Mouse (Mus musculus) small intestine, adult 2 months (tissue): ENCODE measurements around the gene Pip4k2b. TPM values are rescaled to one million over a fixed set of nuclear protein-coding genes. Genes with fewer than 3 reads are reported as not detected.
A peak's percentile ranks its signal among the peaks of the same experiment; 100 is the strongest.

Experiments
- H3K27ac ChIP-seq: fragments of 200-500 bp; 2 replicates; pipeline ENCODE4 v1.5.1; 2012; ENCODE audit warnings: low read depth, low read length, control low read depth, inconsistent platforms; ENCODE audit not compliant: insufficient read depth
- H3K27me3 ChIP-seq: fragments of 200-500 bp; 2 replicates; pipeline ENCODE4 v1.6.1; 2012; ENCODE audit warnings: mild to moderate bottlenecking, moderate library complexity, low read length, inconsistent platforms; ENCODE audit not compliant: control insufficient read depth, insufficient read depth
- H3K36me3 ChIP-seq: fragments of 200-500 bp; 2 replicates; pipeline ENCODE4 v1.6.1; 2012; ENCODE audit warnings: mild to moderate bottlenecking, low read length, control low read depth, inconsistent platforms; ENCODE audit not compliant: control insufficient read depth, insufficient read depth
- H3K4me1 ChIP-seq: fragments of 200-500 bp; 2 replicates; pipeline ENCODE4 v1.6.1; 2012; ENCODE audit warnings: low read length, inconsistent platforms, mixed read lengths; ENCODE audit not compliant: control insufficient read depth, insufficient read depth, insufficient read length
- H3K4me3 ChIP-seq: fragments of 200-500 bp; 2 replicates; pipeline ENCODE4 v1.5.1; 2012; ENCODE audit warnings: low read depth, mild to moderate bottlenecking, control low read depth, inconsistent platforms, low read length, moderate library complexity
- CTCF ChIP-seq: fragments of 200-500 bp; IDR thresholded peaks from 2 replicates; pipeline ENCODE4 v1.5.1; 2012; ENCODE audit warnings: low read depth, mild to moderate bottlenecking, control low read depth, inconsistent platforms, low read length, moderate library complexity, mixed read lengths; ENCODE audit not compliant: insufficient replicate concordance, insufficient read length; ENCODE audit errors: extremely low read depth
- POLR2A ChIP-seq: fragments of 200-500 bp; IDR thresholded peaks from 2 replicates; pipeline ENCODE4 v1.6.1; 2012; ENCODE audit warnings: low read depth, mild to moderate bottlenecking, control low read depth, inconsistent platforms, low read length, moderate library complexity
- WGBS: fragments of 180-500 bp; shearing (Covaris S2); methylation state at CpG from one replicate; pipeline ENCODE4 v1.1.7; 2018; 5-methylcytosine and 5-hydroxymethylcytosine counted together
- polyA plus RNA-seq: library from polyadenylated mRNA; depleted of rRNA; stranded (reverse); fragments of >200 nt; gene quantifications from 2 replicates; pipeline ENCODE4 v1.2.3, GENCODE M21; 2012

The Pip4k2b gene
- polyA plus RNA-seq, 1 experiment, result 3.4 TPM

- Histone ChIP-seq H3K4me1 (peaks cover 10% of the 10 kb centered on the region; the same call in 1 of the 2 replicates), H3K27ac (peak overlapping the region; percentile 60; the same call in 1 of the 2 replicates), H3K4me3 (peak overlapping the region; percentile 96), H3K27me3 (no peaks in the 10 kb centered on the region), H3K36me3 (peaks cover 40% of the 10 kb centered on the region)
- no peak for TF ChIP-seq CTCF
- no peak for TF ChIP-seq POLR2A
- 2% methylated on average over 11 of the region's 11 CpGs for WGBS
Observed at GRCm38 (mm10) chr11:97781478-97781831, 37.0 kb upstream of the Pip4k2b start.

- H3K4me1 ChIP-seq, result peaks cover 10% of the 10 kb centered on the region; the same call in 1 of the 2 replicates
- WGBS, result 37% methylated on average over 2 of the region's 2 CpGs
- TF ChIP-seq CTCF, result no peak
- no peak for TF ChIP-seq POLR2A
- H3K4me3 ChIP-seq, result no peak overlapping the region
- no peak overlapping the region for H3K27ac ChIP-seq
- H3K27me3 ChIP-seq, result no peaks in the 10 kb centered on the region
- peaks cover 45% of the 10 kb centered on the region for H3K36me3 ChIP-seq
Observed at GRCm38 (mm10) chr11:97779968-97780701, 35.6 kb upstream of the Pip4k2b start.

DNA sequence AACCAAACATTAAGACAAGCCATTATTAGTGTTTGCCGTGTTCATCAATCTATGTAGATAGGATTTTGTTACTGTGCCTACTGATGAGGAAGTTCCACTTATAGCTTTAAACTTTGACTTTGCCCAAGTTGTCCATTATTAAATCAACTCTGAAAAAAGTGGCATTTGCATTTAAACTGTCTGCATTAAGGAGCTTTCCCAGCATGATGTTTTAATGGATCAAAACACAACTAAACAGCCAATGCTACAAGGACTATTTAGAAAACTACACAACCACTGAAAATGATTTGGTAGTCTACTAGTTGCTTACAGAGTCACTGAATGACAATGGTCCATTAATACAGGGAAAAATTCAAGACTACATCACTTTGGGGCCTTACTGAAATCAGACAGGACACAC, 34.4 kb upstream of the Pip4k2b start:
- TF ChIP-seq POLR2A (no peak), CTCF (no peak)
- WGBS, result 50% methylated on average over 1 of the region's 1 CpGs
- Histone ChIP-seq H3K27me3 (no peaks in the 10 kb centered on the region), H3K4me1 (peaks cover 10% of the 10 kb centered on the region; the same call in 1 of the 2 replicates), H3K4me3 (no peak overlapping the region), H3K36me3 (peaks cover 45% of the 10 kb centered on the region), H3K27ac (no peak overlapping the region)

- TF ChIP-seq CTCF (peak; percentile 10; the same call in 1 of the 2 replicates), POLR2A (no peak)
- 43% methylated on average over 2 of the region's 2 CpGs for WGBS
Observed at GRCm38 (mm10) chr11:97777129-97777529, 32.6 kb upstream of the Pip4k2b start.

GRCm38 (mm10) chr11:97776497-97777128, 32.1 kb upstream of the Pip4k2b start:
- 0 out of 2 replicates have a peak, but pooled peaks have one; percentile 1 for TF ChIP-seq CTCF
- TF ChIP-seq POLR2A, result no peak
- peaks cover 45% of the 10 kb centered on the region for H3K36me3 ChIP-seq
- no peaks in the 10 kb centered on the region for H3K27me3 ChIP-seq
- peaks cover 10% of the 10 kb centered on the region; the same call in 1 of the 2 replicates for H3K4me1 ChIP-seq
- no peak overlapping the region for H3K27ac ChIP-seq
- WGBS, result 64% methylated on average over 5 of the region's 5 CpGs
- H3K4me3 ChIP-seq, result no peak overlapping the region

More at GRCm38 (mm10) chr11:97777129-97777529, 32.6 kb upstream of the Pip4k2b start:
- Histone ChIP-seq H3K36me3 (peaks cover 45% of the 10 kb centered on the region), H3K27ac (no peak overlapping the region), H3K4me1 (peaks cover 10% of the 10 kb centered on the region; the same call in 1 of the 2 replicates), H3K27me3 (no peaks in the 10 kb centered on the region), H3K4me3 (no peak overlapping the region)

DNA sequence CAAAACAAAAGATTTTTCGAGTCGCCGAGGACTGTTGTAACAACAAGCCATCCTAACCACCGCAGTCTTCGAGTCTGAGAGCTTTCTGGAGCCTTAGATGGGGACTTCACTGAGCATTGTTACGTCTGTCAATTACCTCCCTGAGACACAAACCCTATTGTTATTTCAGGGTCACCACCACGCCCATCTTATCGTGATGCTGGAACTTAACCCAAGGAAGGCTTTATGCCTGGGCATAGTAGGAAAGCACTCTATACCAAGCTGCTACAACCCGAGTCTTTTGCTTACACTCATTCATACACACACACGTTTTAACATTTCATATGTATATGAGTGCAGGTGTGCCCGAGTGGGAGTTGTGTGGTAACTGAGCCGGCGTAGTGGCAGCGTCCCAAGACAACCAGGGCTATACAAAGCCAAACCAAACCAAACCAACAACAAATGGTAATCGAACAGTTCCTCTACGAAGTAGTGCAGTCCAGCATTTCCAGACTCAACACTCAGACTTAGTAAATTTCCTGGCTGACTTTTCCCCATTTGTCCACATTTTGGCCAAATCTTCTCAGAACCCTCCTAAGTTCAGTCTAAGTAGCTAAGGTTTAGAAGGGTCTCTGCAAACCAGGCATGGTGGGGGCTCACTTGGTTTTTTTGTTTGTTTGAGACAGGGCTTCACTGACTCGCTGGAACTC, 31.4 kb upstream of the Pip4k2b start, which contains the start of gene 1700001P01Rik:
Gene 1700001P01Rik (minus strand): TSS at position 111 of the 689 bp plus-strand sequence.
- Histone ChIP-seq H3K4me3 (no peak within 1 kb of the TSS), H3K27ac (no peak within 1 kb of the TSS), H3K27me3 (no peaks in the 10 kb centered on the region), H3K36me3 (peaks cover 42% of the 10 kb centered on the region), H3K4me1 (peaks cover 10% of the 10 kb centered on the region; the same call in 1 of the 2 replicates)
- TF ChIP-seq POLR2A (no peak), CTCF (no peak)
- WGBS, result 45% methylated on average over 17 of the region's 17 CpGs
